Mouse (Mus musculus): ENCODE data around the gene Ivd. TPM values are rescaled to one million over a fixed set of nuclear protein-coding genes. Genes with fewer than 3 reads are reported as not detected.

Gene Ivd
- polyA plus RNA-seq, 1 experiment from 2014 or later, result 50.4 TPM

DNA sequence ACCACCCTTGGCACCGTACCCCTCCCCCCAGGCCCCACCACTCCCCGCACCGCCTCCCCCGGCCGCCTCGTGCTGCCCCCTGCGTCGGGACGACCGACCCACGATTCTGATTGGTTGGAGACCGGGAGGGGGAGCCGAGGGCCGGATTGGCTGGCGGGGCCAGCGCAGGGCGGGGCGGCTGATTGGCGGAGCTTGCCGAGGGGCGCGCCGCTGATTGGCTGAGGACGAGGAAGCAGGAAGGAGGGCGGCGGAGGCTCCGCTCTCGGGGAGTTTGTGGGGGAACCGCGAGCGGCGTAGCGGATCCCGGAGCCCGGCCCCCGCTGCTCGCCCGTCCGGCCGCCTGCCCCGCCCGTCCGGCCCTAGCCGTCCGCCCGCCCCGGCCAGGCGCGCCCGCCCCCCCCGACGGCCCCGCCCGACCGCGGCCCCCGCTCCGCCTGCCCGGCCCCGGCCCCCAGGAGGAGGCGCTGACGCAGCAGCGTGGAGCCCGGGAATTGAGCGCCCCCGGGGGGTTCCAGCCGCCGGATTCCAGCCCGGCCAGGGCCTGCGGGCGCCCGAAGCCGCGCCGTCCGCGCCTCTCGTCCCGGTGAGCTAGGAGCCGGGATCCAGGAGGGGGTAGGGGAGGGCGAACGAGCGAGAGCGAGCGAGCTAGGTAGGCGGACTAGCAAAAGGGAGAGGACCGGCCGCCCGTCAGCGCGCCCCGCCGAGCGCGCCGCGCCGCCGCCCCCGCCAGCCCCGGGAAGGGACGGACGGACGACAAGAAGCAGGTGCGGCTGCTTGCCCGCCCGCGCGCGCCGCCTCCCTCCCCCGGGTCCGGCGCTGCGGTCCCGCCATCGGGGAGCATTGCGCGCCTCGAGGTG is 39.6 kb downstream of the Ivd start:
- Histone ChIP-seq H3K9me3 (ENCODE audit: control insufficient read depth, low read length) (no peaks in the 10 kb centered on the region), H3K4me3 (replicated peaks; ENCODE audit: low read length) (peak overlapping the region; percentile 88), H3K36me3 (ENCODE audit: control insufficient read depth, insufficient read depth) (no peaks in the 10 kb centered on the region), H3K4me2 (ENCODE audit: low read length) (peak overlapping the region; percentile 100), H3K9ac (replicated peaks; ENCODE audit: low read depth, low read length) (peak overlapping the region; percentile 82), H3K27ac (ENCODE audit: low read length) (peak overlapping the region; percentile 70), H3K27me3 (replicated peaks; ENCODE audit: control insufficient read depth, insufficient read depth, low read length) (peaks cover 35% of the 10 kb centered on the region), H3K4me1 (replicated peaks; ENCODE audit: control insufficient read depth, insufficient read depth, low read length) (peaks cover 52% of the 10 kb centered on the region)
- under 1% methylated on average over 68 of the region's 120 CpGs for WGBS
- ATAC-seq, result peak; percentile 93

DNA sequence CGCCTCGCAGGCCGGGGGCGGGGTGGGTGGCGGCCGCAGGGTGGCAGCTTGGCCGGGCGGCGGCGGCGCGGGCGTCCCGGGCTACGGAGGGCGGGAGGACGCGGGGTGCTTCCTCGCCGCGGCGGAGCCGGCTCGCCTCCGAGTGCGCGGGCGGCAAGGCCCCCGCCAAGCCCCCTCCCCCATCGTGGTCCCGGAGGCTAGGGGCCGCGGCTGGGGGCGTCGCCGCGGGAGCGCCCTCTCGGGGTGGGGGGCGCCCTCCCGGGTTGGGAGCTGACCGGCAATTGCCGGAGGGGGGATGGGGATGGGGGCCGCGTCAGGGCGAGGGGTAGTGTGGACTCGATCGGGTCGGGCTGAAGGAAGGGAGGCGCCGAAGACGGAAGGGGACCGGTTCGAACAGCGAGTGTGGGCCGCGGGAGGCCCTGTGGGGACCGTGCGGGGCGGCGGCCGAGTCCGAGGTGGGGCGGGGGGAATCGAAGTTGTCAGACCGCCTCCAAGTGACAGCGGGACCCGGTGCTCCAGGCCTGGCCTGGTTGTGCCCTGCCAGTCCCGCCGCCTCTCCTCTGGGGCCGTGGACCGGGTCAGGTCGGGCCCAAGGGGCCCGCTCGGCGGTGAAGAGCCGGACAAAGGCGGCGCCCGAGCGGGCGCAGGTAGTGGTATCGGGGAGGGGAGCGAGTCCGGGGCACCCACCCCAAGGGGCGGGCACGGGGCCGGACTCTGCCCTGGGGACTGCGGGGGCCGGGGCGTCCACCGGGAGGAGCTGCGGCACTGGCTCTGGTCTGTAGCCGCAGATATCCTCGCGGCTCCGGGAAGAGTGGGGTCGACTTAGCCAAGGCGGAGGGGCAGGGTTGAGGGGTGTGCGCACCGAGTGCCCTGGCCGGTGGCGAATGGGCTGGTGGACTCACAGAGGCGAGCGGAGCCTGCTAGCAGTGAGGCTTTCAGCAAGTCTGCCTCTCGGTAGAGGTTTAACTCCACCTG is 40.6 kb downstream of the Ivd start:
- ATAC-seq, result peak; percentile 8
- Histone ChIP-seq H3K4me2 (ENCODE audit: low read length) (peak overlapping the region; percentile 68), H3K27me3 (replicated peaks; ENCODE audit: control insufficient read depth, insufficient read depth, low read length) (peaks cover 31% of the 10 kb centered on the region), H3K9me3 (ENCODE audit: control insufficient read depth, low read length) (no peaks in the 10 kb centered on the region), H3K9ac (replicated peaks; ENCODE audit: low read depth, low read length) (peak overlapping the region; percentile 82), H3K4me3 (replicated peaks; ENCODE audit: low read length) (peak overlapping the region; percentile 88), H3K4me1 (replicated peaks; ENCODE audit: control insufficient read depth, insufficient read depth, low read length) (peaks cover 43% of the 10 kb centered on the region), H3K36me3 (ENCODE audit: control insufficient read depth, insufficient read depth) (no peaks in the 10 kb centered on the region), H3K27ac (ENCODE audit: low read length) (peak overlapping the region; percentile 70)
- WGBS, result under 1% methylated on average over 79 of the region's 106 CpGs

DNA sequence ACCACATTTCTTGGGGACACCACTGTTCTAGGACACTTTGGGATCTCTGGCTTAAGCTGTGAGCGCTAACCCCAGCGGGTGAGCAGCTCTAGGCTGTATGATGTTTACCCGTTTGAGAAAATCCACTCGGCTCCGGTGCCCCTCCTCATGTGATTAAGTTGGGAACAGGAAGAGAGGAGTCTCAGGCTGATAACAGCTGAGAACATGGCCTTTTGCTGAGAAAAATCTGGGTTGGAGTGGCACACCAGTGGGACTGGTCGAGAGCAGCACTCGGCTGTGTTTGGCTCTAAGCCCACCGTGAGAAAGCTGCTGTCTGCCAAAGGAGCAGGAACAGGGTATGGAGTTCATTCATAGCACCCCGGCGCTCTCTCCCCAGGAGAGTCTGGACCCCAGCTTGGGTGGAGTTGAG is 41.6 kb downstream of the Ivd start:
- Histone ChIP-seq H3K4me2 (ENCODE audit: low read length) (peak overlapping the region; percentile 68), H3K27me3 (replicated peaks; ENCODE audit: control insufficient read depth, insufficient read depth, low read length) (peaks cover 23% of the 10 kb centered on the region), H3K4me3 (replicated peaks; ENCODE audit: low read length) (peak overlapping the region; percentile 88), H3K36me3 (ENCODE audit: control insufficient read depth, insufficient read depth) (no peaks in the 10 kb centered on the region), H3K9ac (replicated peaks; ENCODE audit: low read depth, low read length) (peak overlapping the region; percentile 82), H3K27ac (ENCODE audit: low read length) (no peak overlapping the region), H3K9me3 (ENCODE audit: control insufficient read depth, low read length) (no peaks in the 10 kb centered on the region), H3K4me1 (replicated peaks; ENCODE audit: control insufficient read depth, insufficient read depth, low read length) (peaks cover 37% of the 10 kb centered on the region)
- ATAC-seq, result no peak
- WGBS, result 5% methylated on average over 10 of the region's 10 CpGs

DNA sequence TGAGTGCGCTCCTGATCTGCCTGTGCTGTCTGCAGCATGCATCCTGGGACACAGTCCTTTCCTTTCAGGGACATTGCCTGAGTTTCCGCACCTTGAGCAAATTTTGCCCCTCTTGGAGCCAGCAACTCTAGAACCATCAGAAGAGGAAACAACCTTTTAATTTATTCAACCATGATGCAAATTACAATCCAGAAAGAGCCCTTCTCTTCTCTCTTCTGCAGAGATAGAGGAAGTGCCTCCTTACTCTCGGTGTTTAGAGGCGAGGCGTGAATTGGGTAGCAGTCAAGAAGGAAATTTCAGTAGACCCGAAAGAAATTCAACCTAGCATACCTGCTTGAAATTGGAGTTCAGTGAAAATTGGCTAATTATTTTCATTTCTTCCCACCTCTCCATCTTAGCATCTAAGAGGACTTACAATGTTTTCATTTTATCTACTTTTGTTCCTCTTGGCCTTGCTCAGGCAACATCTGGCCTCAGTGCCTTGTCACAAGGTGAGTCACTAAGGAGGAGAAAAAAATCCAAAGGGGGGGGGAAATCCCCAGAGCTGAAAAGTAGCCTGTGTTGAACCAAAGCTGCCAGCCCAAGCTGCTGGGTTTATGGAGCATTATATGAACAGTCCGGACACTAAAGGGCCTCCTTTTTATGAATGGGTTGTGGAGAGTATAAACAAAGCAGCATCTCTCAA is 43.8 kb downstream of the Ivd start:
- H3K4me1 ChIP-seq (replicated peaks; ENCODE audit: control insufficient read depth, insufficient read depth, low read length), result peaks cover 29% of the 10 kb centered on the region
- ATAC-seq, result no peak

DNA sequence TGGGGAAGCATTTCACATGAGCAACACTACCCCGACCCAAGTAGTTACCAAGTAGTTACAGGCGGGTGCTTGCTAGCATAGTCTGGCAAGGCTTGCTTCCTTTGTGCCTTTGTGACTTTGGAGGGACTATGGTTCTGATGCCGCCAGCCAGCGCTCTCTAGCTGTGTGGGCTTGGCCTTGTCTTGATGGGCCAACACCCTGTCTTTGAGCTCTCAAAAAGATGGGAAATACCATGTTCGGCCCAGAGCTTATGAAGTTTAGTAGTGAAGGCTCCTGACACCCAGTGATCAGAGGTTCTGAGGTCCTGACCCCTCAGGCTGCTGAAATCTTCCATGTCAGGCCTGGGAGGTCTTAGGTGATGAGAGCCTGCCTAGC is 44.4 kb downstream of the Ivd start:
- Histone ChIP-seq H3K4me1 (replicated peaks; ENCODE audit: control insufficient read depth, insufficient read depth, low read length) (peaks cover 26% of the 10 kb centered on the region), H3K9ac (replicated peaks; ENCODE audit: low read depth, low read length) (no peak overlapping the region), H3K27ac (ENCODE audit: low read length) (no peak overlapping the region), H3K36me3 (ENCODE audit: control insufficient read depth, insufficient read depth) (no peaks in the 10 kb centered on the region), H3K9me3 (ENCODE audit: control insufficient read depth, low read length) (no peaks in the 10 kb centered on the region), H3K4me2 (ENCODE audit: low read length) (no peak overlapping the region), H3K27me3 (replicated peaks; ENCODE audit: control insufficient read depth, insufficient read depth, low read length) (no peaks in the 10 kb centered on the region), H3K4me3 (replicated peaks; ENCODE audit: low read length) (no peak overlapping the region)
- 68% methylated on average over 5 of the region's 5 CpGs for WGBS
- ATAC-seq, result no peak

More for the DNA sequence above, 43.8 kb downstream of the Ivd start:
- Histone ChIP-seq H3K27me3 (replicated peaks; ENCODE audit: control insufficient read depth, insufficient read depth, low read length) (peaks cover 2% of the 10 kb centered on the region), H3K4me3 (replicated peaks; ENCODE audit: low read length) (no peak overlapping the region), H3K9me3 (ENCODE audit: control insufficient read depth, low read length) (no peaks in the 10 kb centered on the region), H3K27ac (ENCODE audit: low read length) (no peak overlapping the region), H3K9ac (replicated peaks; ENCODE audit: low read depth, low read length) (no peak overlapping the region), H3K36me3 (ENCODE audit: control insufficient read depth, insufficient read depth) (no peaks in the 10 kb centered on the region), H3K4me2 (ENCODE audit: low read length) (no peak overlapping the region)
- 71% methylated on average over 7 of the region's 7 CpGs for WGBS

DNA sequence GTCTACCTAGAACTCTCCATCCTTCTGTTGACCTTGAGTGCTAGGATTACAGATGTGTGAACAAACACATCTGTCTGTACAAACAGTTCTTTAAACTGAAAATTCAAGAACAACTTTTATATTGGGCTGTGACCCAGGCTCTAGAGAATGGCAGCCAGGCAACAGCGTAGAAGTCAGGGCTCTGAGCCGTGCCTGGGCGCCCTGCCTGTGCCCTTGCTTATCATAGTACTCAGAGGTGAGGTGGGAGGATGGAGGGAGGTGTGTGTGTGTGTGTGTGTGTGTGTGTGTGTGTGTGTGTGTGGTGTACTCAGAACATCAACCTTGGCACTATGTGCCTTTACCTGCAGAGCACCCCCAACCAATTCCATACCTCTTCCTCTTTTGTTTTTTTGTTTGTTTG is 46.0 kb downstream of the Ivd start:
- no peak for ATAC-seq
- 91% methylated on average over 3 of the region's 3 CpGs for WGBS
- Histone ChIP-seq H3K27ac (ENCODE audit: low read length) (no peak overlapping the region), H3K4me1 (replicated peaks; ENCODE audit: control insufficient read depth, insufficient read depth, low read length) (peaks cover 24% of the 10 kb centered on the region), H3K4me3 (replicated peaks; ENCODE audit: low read length) (no peak overlapping the region), H3K36me3 (ENCODE audit: control insufficient read depth, insufficient read depth) (no peaks in the 10 kb centered on the region), H3K9me3 (ENCODE audit: control insufficient read depth, low read length) (no peaks in the 10 kb centered on the region), H3K27me3 (replicated peaks; ENCODE audit: control insufficient read depth, insufficient read depth, low read length) (no peaks in the 10 kb centered on the region), H3K9ac (replicated peaks; ENCODE audit: low read depth, low read length) (no peak overlapping the region), H3K4me2 (ENCODE audit: low read length) (no peak overlapping the region)

DNA sequence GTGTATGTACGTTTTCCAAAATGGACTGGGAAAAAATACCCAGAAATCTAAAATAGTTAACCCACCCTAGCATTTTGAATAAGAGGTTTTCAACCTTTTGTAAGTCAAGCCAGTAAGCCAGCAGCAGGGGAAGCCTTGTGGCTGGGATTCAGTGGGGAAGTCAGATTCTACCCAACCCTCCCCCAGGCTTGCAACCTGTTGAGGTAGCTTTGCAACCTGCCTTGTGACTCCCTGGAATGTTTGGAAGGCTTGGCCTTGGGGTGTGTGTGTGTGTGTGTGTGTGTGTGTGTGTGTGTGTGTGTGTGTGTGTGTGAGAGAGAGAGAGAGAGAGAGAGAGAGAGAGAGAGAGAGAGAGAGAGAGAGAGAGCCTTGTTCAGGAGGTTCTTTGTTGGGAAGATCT is 47.4 kb downstream of the Ivd start:
- no peak for ATAC-seq
- no peak overlapping the region for H3K9ac ChIP-seq (replicated peaks; ENCODE audit: low read depth, low read length)
- H3K4me3 ChIP-seq (replicated peaks; ENCODE audit: low read length), result no peak overlapping the region
- peaks cover 23% of the 10 kb centered on the region for H3K4me1 ChIP-seq (replicated peaks; ENCODE audit: control insufficient read depth, insufficient read depth, low read length)
- H3K9me3 ChIP-seq (ENCODE audit: control insufficient read depth, low read length), result no peaks in the 10 kb centered on the region
- H3K36me3 ChIP-seq (ENCODE audit: control insufficient read depth, insufficient read depth), result no peaks in the 10 kb centered on the region
- H3K27me3 ChIP-seq (replicated peaks; ENCODE audit: control insufficient read depth, insufficient read depth, low read length), result no peaks in the 10 kb centered on the region
- H3K4me2 ChIP-seq (ENCODE audit: low read length), result no peak overlapping the region
- WGBS, result 55% methylated on average over 1 of the region's 1 CpGs
- H3K27ac ChIP-seq (ENCODE audit: low read length), result no peak overlapping the region

DNA sequence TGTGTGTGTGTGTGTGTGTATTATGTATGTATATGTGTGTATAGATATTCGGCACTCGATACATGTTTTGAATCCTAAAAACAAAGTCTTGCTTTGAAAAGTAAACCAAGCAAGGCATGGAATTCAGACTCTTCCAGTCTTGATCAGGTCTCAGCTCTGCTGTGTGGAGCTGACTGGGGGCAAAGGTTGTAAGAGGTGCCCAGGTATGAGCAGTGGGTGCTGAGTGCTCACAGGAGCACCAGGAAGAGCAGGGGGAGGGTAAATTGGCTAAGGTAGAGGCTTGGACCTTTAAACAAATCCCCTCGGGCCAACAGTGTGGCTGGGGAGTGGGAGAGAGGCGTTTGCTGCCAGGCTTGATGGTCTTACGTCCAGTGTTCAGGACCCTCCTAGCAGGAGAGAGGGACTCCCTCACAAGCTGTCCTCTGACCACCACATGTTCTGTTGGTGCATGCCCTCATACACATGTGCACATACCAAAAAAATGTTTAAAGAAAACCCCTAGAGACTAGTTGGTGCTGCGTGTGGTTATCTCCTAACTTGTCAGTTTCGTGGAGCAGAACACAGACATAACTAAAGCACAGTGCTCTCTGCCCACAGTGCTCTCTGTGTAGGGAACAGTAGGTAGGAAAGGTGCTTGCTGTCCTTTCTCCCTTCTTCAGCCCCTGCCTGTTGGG is 49.0 kb downstream of the Ivd start:
- Histone ChIP-seq H3K4me1 (replicated peaks; ENCODE audit: control insufficient read depth, insufficient read depth, low read length) (peaks cover 21% of the 10 kb centered on the region), H3K9me3 (ENCODE audit: control insufficient read depth, low read length) (no peaks in the 10 kb centered on the region), H3K27me3 (replicated peaks; ENCODE audit: control insufficient read depth, insufficient read depth, low read length) (no peaks in the 10 kb centered on the region), H3K4me2 (ENCODE audit: low read length) (no peak overlapping the region), H3K4me3 (replicated peaks; ENCODE audit: low read length) (no peak overlapping the region), H3K27ac (ENCODE audit: low read length) (no peak overlapping the region), H3K36me3 (ENCODE audit: control insufficient read depth, insufficient read depth) (no peaks in the 10 kb centered on the region), H3K9ac (replicated peaks; ENCODE audit: low read depth, low read length) (no peak overlapping the region)
- 80% methylated on average over 7 of the region's 7 CpGs for WGBS
- ATAC-seq, result no peak

Measured in forebrain, embryonic 16.5 days (tissue).